Mouse (Mus musculus): Measurements from ENCODE around the gene Cbr2. TPM values are rescaled to one million over a fixed set of nuclear protein-coding genes. Genes with fewer than 3 reads are reported as not detected.
"Not testable (repeated sequence)": the region's sequence is repeated elsewhere in the genome, so short reads cannot be mapped to it uniquely, and the experiment has no call there.

Cbr2 gene
- not detected in 2 replicates for total RNA-seq (2015)
- total RNA-seq (2017) = 1.3 TPM in 1 of 2 replicates, not detected in the other

DNA sequence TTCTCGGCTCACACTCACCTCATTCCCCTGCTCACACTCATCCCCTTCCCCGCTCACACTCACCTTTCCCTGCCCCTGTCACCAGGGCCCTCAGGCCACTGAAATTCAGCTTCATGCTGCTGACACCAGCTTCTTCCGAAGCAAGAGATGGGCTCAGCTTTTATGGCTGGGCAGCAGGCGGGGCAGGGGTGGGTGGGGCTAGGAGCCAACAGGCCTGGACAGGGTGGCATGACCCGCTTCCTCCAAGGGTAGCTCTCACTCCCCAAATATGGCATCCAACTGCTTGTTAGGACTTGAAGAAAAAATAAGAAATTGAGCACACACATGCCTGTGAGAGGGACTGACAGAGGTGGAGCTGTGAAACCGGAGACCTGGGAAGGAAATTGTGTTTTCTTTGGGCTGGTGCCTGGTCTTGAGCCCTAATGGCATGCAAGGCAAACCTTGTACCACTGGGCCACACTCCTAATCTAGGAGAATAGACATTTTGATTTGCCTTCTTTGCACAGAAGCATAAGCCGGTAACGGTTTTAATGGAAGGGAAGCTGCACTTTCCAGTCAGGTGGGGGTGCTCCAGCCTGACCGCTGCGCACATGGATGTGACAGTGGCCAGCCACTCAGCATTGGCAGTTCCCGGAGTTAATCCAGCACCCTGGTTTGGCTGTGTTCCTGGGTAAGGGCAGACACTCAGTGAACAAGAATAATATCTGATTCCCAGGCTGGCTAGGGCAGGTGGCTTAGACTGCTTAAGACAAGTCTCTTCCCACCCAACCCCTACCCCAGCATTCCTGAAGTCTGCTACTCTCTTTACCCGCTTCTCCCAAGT is at the start of gene Cbr2:
Cbr2 (minus strand) TSS at position 257 of the 823 bp plus-strand sequence.
- ATAC-seq (replicated peaks; ENCODE audit: poor library complexity) = no peak

GRCm38 (mm10) chr11:120781361-120781760 is 49.4 kb upstream of the Cbr2 start:
- not testable (repeated sequence) for ATAC-seq (replicated peaks; ENCODE audit: poor library complexity)

GRCm38 (mm10) chr11:120779876-120780275 is 48.0 kb upstream of the Cbr2 start:
- ATAC-seq (replicated peaks; ENCODE audit: poor library complexity) = no peak

DNA sequence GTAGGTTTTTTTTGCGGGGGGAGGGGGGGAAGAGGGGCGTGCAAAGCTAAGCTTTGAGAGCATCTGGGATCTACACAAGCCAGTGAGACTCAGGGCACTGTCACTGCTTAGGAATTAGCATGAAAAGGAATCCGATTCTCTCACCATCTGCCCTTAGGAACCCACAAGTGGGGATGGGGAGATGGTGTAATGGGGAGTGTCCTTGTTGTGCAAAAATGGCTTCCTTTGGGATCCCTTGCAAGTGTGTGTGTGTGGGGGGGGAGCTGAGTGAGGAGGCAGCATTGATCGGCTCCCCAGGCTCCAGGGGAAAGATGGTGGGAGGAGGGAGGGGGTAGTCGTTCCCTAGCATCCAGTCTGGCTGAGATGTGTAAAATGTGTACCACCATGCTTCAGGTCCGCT is 45.2 kb upstream of the Cbr2 start:
- ATAC-seq (replicated peaks; ENCODE audit: poor library complexity) = no peak

DNA sequence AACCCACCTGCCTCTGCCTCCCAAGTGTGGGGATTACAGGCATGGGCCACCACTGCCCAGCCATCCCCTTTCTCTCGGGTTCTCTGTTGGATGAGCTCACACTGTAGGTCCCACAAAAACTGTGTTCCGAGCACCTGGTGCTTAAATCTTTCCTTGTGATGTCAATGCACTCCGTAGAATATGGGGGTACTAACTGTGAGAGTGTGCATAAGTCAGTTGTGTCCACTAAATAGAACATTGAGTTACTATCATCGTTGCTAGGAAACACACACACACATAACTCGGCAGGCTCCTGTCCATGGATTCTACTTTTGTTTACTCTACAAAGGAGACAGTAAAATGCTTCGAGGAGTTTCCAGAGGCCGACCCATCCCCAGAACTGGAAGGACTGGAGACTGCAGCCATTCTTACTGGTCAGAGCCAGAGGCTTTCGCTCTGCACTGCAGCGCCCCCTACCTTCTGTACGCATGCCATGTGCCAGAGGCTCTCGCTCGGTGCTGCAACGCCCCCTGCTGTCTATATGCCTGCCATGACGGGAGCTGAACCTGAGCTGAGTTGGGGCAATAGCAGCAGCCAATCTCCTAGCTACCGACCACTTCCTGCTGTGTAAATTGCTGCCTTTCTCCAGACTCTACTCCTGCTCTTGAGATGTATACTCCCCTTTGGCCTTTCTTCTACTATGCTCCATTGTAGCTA is 44.0 kb upstream of the Cbr2 start:
- peak; percentile 100 for ATAC-seq (replicated peaks; ENCODE audit: poor library complexity)

DNA sequence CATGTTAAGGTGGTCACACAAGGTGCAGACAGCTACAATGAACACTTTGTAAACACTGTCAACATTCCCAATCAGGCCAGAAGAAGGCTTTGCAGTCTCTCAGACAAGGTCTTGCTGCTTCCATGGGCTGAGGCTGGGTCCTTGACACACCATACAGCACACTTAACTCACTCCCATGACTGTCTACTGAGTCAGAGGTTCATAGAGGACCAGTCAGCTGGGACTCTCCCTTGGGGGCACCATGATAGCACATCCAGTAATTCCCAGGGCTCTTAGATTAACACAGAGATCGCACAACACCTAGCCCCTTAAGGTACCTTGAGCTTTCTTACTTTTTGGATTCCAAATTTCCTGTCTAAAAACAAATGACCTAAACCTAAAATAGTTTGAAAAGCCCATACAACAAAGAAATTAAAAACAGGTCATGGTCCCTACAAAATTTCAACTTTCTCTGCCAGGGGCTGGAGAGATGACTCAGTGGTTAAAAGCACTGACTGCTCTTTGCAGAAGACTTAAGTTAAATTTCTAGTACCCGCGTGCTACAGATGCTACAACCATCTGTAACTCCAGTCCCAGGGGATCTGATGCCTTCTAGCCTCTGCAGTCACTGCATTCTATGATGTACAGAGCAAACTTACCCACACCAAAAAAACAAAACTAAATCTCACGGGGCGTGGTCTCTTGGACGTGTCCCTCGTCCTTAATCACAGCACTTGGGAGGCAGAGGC is 41.7 kb upstream of the Cbr2 start:
- no peak for ATAC-seq (replicated peaks; ENCODE audit: poor library complexity)

GRCm38 (mm10) chr11:120772749-120773148 is 40.8 kb upstream of the Cbr2 start:
- ATAC-seq (replicated peaks; ENCODE audit: poor library complexity) = no peak

- ATAC-seq (replicated peaks; ENCODE audit: poor library complexity) = no peak
Observed at GRCm38 (mm10) chr11:120768206-120768605, 36.3 kb upstream of the Cbr2 start.

DNA sequence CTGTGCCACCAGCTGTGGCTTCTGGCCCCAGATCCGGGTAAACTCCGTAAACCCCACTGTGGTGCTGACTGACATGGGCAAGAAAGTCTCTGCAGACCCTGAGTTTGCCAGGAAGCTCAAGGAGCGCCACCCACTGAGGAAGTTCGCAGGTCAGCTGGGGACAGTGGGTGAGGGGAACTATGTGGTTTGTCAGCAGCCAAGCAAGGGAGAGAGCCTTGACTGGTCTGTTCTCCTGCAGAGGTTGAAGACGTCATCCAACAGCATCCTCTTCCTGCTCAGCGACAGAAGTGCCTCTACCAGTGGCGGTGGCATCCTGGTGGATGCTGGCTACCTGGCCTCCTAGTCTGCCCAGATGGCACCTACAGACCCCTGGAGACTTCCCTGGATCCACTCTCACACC is 35.1 kb upstream of the Cbr2 start:
- peak; percentile 85 for ATAC-seq (replicated peaks; ENCODE audit: poor library complexity)

DNA sequence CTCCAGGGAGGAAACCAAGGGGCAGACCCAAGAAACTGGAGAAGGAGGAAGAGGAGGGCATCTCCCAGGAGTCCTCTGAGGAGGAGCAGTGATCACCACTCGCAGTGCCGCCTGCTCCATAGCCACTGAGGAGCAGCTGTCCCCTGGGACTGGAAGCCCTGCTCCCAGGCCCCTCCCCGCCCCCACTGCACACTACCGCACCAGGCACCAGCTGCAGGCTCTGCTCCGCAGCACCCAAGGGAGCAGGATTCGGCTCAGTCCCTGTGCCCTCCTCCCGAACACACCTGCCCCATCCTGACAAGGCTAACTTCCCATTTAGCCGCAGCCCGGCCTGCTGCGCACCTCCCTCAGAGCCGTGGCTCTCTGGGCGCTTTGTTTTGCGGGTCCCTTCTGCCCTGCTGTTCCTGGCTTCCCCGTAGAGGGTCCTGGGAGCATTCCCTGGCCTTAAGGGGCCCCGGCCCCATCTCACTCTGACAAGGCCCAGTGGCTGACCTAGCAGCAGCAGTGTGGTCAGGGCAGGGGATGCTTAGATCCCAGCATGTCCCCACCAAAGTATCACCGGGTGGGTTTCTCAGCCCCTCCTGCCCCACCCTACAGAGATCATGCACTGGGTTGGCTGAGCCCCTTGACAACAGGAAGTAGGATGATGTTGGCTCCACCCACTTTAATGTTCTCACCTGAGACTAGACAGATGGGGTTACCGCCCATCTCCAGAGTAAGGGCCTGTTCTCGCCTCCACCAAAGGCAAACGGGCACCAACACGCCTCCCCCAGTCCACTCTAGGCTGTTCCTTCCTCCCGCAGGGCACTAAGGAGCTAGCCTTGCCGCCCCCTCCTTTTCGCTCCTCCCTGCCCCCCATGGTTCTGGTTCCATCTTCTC is 31.4 kb upstream of the Cbr2 start:
- peak; percentile 9; the same call in 1 of the 2 replicates for ATAC-seq (replicated peaks; ENCODE audit: poor library complexity)

DNA sequence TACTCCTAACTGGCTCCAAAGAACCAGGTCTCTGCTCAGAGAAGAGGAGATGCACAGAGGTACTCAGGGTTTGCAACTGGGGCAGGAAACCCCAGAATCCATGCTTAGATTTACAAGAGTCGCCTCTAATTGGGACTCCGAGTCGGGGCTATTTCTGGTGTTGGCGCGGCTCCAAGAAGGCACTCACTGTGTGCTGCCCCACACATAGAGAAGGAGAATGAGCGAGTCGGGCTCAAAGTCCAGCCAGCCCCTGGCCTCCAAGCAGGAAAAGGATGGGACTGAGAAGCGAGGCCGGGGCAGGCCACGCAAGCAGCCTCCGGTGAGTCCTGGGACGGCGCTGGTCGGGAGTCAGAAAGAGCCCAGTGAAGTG is 30.7 kb upstream of the Cbr2 start, which contains the start of gene Hmga1b:
Hmga1b (plus strand) TSS at position 123 of the 370 bp plus-strand sequence.
- ATAC-seq (replicated peaks; ENCODE audit: poor library complexity) = not testable (repeated sequence)

DNA sequence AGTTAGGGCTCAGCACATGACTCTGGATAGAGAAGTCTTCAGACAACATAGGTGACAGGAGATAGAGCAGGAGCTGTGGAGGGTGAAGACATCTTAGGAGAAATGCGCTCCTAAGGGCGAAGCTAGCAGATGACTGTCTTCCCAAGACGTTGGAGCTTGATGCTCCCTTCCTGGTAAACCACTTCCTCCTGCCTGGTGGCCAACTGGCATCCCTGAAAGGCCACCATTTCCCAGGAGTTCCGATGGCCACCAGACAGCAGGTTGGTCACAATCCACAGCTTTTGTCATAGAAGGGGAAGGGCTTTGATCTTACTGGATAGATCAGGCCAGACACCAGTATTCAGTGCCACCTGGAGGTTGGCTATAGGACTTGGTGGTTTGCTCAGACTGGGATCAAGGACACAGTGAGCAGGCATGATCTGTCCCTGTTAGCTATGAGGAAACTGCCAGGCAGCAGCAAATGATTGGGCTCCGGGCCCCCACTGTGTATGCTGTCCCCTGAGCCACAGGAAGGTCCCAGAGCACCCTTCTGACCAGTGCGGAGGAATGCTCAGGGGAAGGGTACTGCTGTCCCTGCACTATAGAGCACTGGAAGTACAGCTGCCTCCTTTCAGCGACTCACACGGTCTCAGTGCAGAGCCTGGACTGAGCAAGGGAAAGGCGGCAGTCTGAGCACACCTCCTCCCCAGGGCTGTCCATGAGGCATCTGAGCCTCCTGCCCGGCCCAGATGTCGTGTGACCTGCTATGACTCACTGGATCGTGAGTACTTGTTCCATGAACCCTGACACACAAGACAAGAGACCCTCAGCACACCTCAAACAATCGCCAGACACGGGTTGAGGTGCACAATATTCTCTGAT is 30.1 kb upstream of the Cbr2 start:
- ATAC-seq (replicated peaks; ENCODE audit: poor library complexity) = no peak

GRCm38 (mm10) chr11:120760236-120760635 is 28.3 kb upstream of the Cbr2 start:
- ATAC-seq (replicated peaks; ENCODE audit: poor library complexity) = no peak

DNA sequence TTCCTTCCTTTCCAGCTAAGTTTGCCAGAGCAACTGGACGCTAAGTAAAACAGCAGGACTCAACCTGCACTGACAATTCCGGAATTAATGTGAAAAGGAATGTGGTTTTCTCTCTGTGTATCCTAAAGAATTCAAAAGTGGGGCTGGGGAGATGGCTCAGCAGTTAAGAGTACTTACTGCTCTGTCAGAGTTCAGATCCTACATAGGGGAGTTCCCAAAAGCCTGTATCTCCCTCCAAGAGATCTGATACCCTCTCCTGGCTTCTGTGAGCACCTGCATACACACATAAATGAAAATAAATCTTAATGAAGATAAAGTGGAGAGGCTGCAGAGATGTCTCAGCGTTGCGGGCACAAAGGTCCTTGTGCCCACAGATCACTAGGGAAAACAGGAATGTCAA is 19.7 kb upstream of the Cbr2 start:
- ATAC-seq (replicated peaks; ENCODE audit: poor library complexity) = no peak

DNA sequence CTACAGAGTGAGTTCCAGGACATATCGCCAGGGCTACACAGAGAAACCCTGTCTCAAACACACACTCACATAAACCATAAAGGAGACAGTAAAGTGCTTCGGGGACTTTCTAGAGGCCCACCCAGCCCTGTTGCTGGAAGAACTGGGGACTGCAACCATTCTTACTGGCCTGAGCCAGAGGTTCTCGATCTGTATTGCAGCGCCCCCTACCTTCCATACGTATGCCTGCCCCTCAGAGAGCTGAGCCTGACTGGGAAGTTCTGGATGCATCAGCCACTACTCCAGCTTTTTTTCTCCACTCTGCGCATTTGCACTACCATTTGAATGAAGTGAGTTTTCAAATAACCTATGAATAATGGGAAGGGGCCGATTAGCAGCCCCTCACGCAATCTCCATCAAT is 17.5 kb upstream of the Cbr2 start:
- ATAC-seq (replicated peaks; ENCODE audit: poor library complexity) = peak; percentile 95

DNA sequence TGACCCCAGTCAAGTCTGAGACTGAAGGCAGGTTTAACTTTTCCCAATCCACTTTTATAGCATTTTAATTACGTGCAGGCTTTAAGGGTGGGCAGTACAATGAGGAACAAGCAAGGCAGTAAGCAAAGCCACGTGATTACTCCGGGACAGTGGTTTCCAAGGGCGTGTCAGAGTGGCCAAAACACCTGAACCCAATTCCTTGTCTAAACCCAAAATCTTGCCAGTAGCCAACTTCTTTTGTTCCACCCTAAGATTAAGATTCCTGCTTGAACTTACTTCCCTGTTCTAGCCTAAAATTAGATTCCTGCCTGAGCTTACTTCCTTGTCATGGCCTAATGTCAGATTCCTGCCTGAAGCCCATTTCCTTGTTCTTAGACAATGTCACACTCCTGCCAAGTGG is 16.1 kb upstream of the Cbr2 start:
- 0 out of 2 replicates have a peak, but pooled peaks have one; percentile 26 for ATAC-seq (replicated peaks; ENCODE audit: poor library complexity)

DNA sequence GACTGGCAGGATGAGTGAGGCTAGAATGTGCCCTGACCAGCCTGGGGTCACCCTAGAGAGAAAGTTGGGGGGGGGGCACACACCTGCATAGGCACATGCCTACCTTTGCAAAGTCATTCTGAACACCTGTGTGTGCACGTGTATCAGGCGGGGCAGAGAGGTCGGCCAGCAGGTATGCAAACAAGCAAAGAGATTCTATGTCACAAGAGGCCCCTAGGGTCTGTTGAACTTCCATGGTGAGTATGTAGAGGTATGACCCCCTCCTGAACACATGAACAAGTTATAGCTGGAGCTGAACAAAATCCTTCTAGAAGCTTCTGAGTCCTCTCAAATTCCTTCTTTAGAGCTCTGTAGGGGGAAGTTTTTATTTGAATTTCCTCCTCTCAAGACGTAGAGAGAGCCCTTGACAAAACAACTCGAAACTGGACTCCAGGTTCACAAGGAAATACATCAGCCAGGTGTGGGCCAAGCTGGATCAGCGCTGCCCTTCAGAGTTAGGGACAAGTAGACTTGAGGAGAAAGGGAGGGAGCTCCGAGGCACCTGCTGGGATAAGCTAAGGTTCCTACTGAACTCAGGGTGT is 12.3 kb upstream of the Cbr2 start:
- no peak for ATAC-seq (replicated peaks; ENCODE audit: poor library complexity)

DNA sequence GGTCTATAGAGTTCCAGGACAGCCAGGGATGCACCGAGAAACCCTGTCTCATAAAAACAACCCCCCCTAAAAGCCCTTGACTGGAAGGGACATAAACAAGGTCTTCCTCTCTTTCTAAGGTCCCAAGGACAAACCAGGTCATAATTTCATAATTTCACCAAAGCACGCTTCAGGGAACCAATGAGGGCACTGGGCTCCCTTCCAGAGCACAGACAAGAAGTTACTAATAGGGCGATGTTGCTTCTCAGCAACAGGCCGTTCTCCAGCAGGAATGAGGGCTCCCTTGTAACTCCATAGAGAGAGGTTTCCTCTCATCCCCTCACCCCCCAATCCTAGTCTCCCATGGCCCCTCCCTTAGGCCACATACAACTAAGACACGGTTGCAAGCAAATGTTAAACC is 9.1 kb upstream of the Cbr2 start:
- ATAC-seq (replicated peaks; ENCODE audit: poor library complexity) = no peak

- no peak for ATAC-seq (replicated peaks; ENCODE audit: poor library complexity)
Observed at GRCm38 (mm10) chr11:120736424-120736823, 4.5 kb upstream of the Cbr2 start.
